Mouse (Mus musculus): Measurements from ENCODE around the gene 2310034G01Rik. TPM values are rescaled to one million over a fixed set of nuclear protein-coding genes. Genes with fewer than 3 reads are reported as not detected.

2310034G01Rik gene
- polyA plus RNA-seq, 1 experiment = 0.92 TPM

DNA sequence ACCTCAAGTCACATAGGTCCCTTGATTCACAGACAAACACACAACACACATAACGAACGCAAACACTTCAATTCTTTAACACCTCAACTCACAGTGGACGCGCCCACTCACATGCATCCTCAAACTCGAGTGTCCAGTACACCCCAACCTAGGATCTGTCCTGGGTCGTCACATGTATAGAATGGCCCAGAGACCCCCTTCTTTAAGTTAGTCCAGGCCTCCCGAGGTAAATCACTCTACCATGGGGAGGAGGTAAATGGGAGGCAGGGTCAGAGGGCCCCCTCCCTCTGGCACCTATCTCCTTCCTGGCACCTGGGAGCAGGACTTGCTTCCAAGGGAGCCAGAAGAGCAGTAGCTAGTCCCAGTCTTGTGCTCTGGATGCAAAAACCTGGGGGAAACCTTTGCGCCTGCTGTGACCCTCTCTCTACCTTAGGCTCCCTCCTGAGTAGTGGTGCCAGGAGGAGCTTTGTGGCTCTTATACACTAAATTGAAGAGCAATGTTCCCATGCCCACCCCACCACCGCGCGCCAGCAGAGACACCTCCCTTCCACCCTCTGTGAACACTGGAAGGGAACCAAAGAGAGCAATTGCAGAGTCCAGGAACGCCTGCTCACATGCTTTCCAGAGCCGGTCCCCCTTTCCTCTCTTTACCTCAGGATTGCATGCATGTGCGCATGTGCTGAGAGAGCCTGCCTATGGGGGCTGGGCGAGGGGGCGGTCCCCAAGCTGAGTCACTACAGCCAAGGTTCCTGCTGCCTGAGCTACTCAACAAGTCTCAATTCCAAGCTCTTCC is 31.3 kb downstream of the 2310034G01Rik start:
- Histone ChIP-seq H3ac (ENCODE audit: control insufficient read depth, insufficient read length, low read depth) (no peak overlapping the region), H3K79me3 (ENCODE audit: low read depth) (no peaks in the 10 kb centered on the region), H3K27me3 (ENCODE audit: control insufficient read depth, insufficient read depth, insufficient read length) (peaks cover 33% of the 10 kb centered on the region), H3K36me3 (ENCODE audit: control insufficient read depth, insufficient read depth) (no peaks in the 10 kb centered on the region), H3K79me2 (ENCODE audit: control insufficient read depth, insufficient read depth) (no peaks in the 10 kb centered on the region), H3K4me3 (ENCODE audit: insufficient read depth, poor library complexity, severe bottlenecking) (no peak overlapping the region)
- TF ChIP-seq FOSL1 (IDR thresholded peaks at IDR 0.05; ENCODE audit: insufficient read depth, low read length, poor library complexity, severe bottlenecking) = no peak
- no peak for TF ChIP-seq CTCF (IDR thresholded peaks at IDR 0.05; ENCODE audit: control insufficient read depth, insufficient read depth, insufficient read length)
- TF ChIP-seq CEBPB (IDR thresholded peaks at IDR 0.05; ENCODE audit: low read depth) = no peak
- TF ChIP-seq MYOG (IDR thresholded peaks at IDR 0.05; ENCODE audit: control insufficient read depth, extremely low read depth, insufficient read length) = no peak
- no peak for TF ChIP-seq USF1 (IDR thresholded peaks at IDR 0.05; ENCODE audit: low read depth)
- TF ChIP-seq MYOD1 (IDR thresholded peaks at IDR 0.05; ENCODE audit: control insufficient read depth, insufficient read length, low read depth) = no peak

DNA sequence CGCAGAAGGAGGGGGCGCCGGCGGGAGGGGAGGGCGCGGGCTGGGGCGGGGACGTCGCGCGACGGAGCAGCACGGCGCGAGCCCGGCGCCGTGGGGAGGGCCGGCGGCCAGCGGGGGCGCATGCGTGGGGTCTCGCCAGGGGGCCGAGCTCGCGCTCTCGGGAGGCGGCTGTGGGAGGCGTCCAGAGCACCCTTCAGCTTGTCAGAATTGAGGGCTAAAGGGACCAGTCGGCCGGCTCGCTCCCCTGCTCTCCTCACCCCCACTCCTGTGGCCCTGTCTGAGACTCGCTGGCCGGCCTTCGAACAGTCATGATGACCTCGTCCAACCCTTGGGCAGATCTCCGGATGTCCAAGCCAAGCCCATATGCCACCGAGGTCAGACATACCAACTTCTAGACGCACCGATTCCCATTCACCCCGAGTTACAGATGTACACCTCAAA is 32.1 kb downstream of the 2310034G01Rik start:
- H3K79me2 ChIP-seq (ENCODE audit: control insufficient read depth, insufficient read depth) = no peaks in the 10 kb centered on the region
- no peaks in the 10 kb centered on the region for H3K79me3 ChIP-seq (ENCODE audit: low read depth)
- peaks cover 31% of the 10 kb centered on the region for H3K27me3 ChIP-seq (ENCODE audit: control insufficient read depth, insufficient read depth, insufficient read length)
- H3K4me3 ChIP-seq (ENCODE audit: insufficient read depth, poor library complexity, severe bottlenecking) = no peak overlapping the region
- H3ac ChIP-seq (ENCODE audit: control insufficient read depth, insufficient read length, low read depth) = no peak overlapping the region
- H3K36me3 ChIP-seq (ENCODE audit: control insufficient read depth, insufficient read depth) = no peaks in the 10 kb centered on the region
- TF ChIP-seq MYOD1 (IDR thresholded peaks at IDR 0.05; ENCODE audit: control insufficient read depth, insufficient read length, low read depth) = no peak
- no peak for TF ChIP-seq USF1 (IDR thresholded peaks at IDR 0.05; ENCODE audit: low read depth)
- TF ChIP-seq MYOG (IDR thresholded peaks at IDR 0.05; ENCODE audit: control insufficient read depth, extremely low read depth, insufficient read length) = no peak
- TF ChIP-seq CEBPB (IDR thresholded peaks at IDR 0.05; ENCODE audit: low read depth) = no peak
- TF ChIP-seq MAX (IDR thresholded peaks at IDR 0.05) = no peak
- no peak for TF ChIP-seq FOSL1 (IDR thresholded peaks at IDR 0.05; ENCODE audit: insufficient read depth, low read length, poor library complexity, severe bottlenecking)
- TF ChIP-seq CTCF (IDR thresholded peaks at IDR 0.05; ENCODE audit: control insufficient read depth, insufficient read depth, insufficient read length) = no peak

DNA sequence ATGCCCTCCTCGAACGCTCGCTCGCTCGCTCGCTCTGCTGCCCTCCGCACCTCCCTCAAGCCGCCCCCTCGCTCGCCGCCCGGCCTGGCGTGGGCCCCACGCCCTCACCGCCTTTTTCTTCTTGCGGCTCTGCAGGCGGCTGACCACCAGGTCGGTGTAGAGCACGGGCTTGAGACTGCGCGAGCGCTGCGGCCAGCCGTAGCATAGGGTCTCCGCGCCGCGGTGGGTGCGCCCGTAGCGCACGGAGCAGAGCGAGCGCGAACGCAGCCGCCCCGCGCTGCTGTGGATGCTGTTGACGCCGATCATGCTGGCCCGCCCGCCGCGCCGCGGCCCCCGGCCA is 32.6 kb downstream of the 2310034G01Rik start:
- TF ChIP-seq MYOD1 (IDR thresholded peaks at IDR 0.05; ENCODE audit: control insufficient read depth, insufficient read length, low read depth) (no peak), CEBPB (IDR thresholded peaks at IDR 0.05; ENCODE audit: low read depth) (no peak), MAX (IDR thresholded peaks at IDR 0.05) (no peak), CTCF (IDR thresholded peaks at IDR 0.05; ENCODE audit: control insufficient read depth, insufficient read depth, insufficient read length) (no peak), MYOG (IDR thresholded peaks at IDR 0.05; ENCODE audit: control insufficient read depth, extremely low read depth, insufficient read length) (no peak), FOSL1 (IDR thresholded peaks at IDR 0.05; ENCODE audit: insufficient read depth, low read length, poor library complexity, severe bottlenecking) (no peak), USF1 (IDR thresholded peaks at IDR 0.05; ENCODE audit: low read depth) (no peak)
- no peak overlapping the region for H3K4me3 ChIP-seq (ENCODE audit: insufficient read depth, poor library complexity, severe bottlenecking)
- H3K36me3 ChIP-seq (ENCODE audit: control insufficient read depth, insufficient read depth) = no peaks in the 10 kb centered on the region
- H3K79me3 ChIP-seq (ENCODE audit: low read depth) = no peaks in the 10 kb centered on the region
- H3ac ChIP-seq (ENCODE audit: control insufficient read depth, insufficient read length, low read depth) = no peak overlapping the region
- no peaks in the 10 kb centered on the region for H3K79me2 ChIP-seq (ENCODE audit: control insufficient read depth, insufficient read depth)
- peaks cover 30% of the 10 kb centered on the region for H3K27me3 ChIP-seq (ENCODE audit: control insufficient read depth, insufficient read depth, insufficient read length)

DNA sequence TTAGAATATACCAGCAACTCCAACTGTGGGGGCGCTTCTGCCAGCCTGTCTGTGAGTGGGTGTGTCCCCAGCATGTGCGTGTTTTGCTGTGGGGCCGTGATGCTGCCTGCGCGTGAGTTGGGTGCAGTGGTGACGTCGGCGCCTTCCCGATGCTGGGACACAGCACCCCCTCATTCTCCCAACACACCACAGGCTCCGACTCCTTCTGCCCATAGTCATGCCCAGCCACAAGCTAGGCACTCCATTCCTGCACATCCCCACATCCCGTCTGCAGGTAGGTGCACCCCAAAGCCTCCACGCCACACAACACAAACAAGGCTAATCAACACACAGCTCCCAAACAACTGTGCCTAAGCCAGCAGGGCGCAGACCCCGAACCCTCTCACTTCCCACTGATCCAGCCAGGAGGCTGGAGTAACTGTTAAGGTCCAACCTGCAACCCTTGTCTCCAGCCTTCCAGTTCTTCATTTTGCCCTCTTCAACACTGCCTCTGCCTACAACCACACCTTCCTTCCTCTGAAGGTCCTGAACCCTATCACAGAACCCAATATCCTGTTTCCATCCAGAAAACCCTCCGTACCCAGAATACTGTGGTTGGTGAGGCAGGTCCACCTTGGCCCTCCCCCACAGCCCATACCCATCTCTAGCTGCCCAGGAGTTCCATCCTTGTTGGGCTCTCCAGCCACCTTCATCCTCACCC is 33.1 kb downstream of the 2310034G01Rik start:
- H3K79me3 ChIP-seq (ENCODE audit: low read depth) = no peaks in the 10 kb centered on the region
- H3K36me3 ChIP-seq (ENCODE audit: control insufficient read depth, insufficient read depth) = no peaks in the 10 kb centered on the region
- no peaks in the 10 kb centered on the region for H3K79me2 ChIP-seq (ENCODE audit: control insufficient read depth, insufficient read depth)
- H3K4me3 ChIP-seq (ENCODE audit: insufficient read depth, poor library complexity, severe bottlenecking) = no peak overlapping the region
- no peak overlapping the region for H3ac ChIP-seq (ENCODE audit: control insufficient read depth, insufficient read length, low read depth)
- no peak for TF ChIP-seq FOSL1 (IDR thresholded peaks at IDR 0.05; ENCODE audit: insufficient read depth, low read length, poor library complexity, severe bottlenecking)
- TF ChIP-seq USF1 (IDR thresholded peaks at IDR 0.05; ENCODE audit: low read depth) = no peak
- no peak for TF ChIP-seq CEBPB (IDR thresholded peaks at IDR 0.05; ENCODE audit: low read depth)
- TF ChIP-seq MYOD1 (IDR thresholded peaks at IDR 0.05; ENCODE audit: control insufficient read depth, insufficient read length, low read depth) = no peak
- no peak for TF ChIP-seq MAX (IDR thresholded peaks at IDR 0.05)
- TF ChIP-seq MYOG (IDR thresholded peaks at IDR 0.05; ENCODE audit: control insufficient read depth, extremely low read depth, insufficient read length) = no peak
- TF ChIP-seq CTCF (IDR thresholded peaks at IDR 0.05; ENCODE audit: control insufficient read depth, insufficient read depth, insufficient read length) = no peak
- H3K27me3 ChIP-seq (ENCODE audit: control insufficient read depth, insufficient read depth, insufficient read length) = peaks cover 26% of the 10 kb centered on the region

DNA sequence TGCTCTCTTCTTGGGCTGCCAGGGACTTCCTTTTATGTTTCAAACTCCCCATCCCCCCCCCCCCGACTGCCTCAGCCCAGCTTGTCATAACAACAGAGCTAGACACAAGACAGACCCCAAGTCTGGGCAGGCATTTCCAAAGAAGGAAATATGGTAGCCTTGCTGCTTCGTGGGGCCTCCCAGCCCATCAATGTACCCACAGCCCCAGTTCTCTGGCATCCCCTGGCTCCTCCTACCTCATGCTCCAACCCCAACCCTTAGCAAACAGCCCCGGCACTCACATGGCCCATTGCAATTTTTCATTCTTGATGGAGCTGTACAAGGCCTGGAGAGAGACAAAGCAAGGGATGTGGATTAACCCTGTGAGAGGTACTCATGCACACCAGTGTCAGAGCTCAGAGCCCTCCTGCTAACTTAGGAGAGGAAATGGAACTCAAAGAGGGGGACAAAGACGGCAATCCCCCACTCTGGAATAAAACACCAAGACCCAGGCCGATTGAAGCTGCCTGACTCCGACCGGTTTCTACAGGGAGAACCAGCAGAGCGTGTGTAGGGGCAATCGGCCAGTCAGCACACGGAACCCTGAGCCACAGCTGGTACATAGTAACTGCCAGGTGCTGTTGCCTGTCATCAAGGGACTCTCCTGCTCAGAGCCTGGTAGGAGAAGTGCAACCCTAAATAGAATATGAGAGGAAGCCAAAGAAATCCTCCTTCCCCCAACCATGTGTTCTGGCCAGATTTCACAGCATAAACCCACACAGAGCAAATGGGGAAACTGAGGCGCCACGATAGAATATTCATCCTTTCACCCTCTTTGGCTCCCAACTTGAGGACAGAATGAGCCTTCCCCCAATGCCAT is 34.1 kb downstream of the 2310034G01Rik start:
- no peaks in the 10 kb centered on the region for H3K79me2 ChIP-seq (ENCODE audit: control insufficient read depth, insufficient read depth)
- H3K27me3 ChIP-seq (ENCODE audit: control insufficient read depth, insufficient read depth, insufficient read length) = peaks cover 26% of the 10 kb centered on the region
- no peak overlapping the region for H3K4me3 ChIP-seq (ENCODE audit: insufficient read depth, poor library complexity, severe bottlenecking)
- H3K79me3 ChIP-seq (ENCODE audit: low read depth) = no peaks in the 10 kb centered on the region
- H3ac ChIP-seq (ENCODE audit: control insufficient read depth, insufficient read length, low read depth) = no peak overlapping the region
- no peak for TF ChIP-seq USF1 (IDR thresholded peaks at IDR 0.05; ENCODE audit: low read depth)
- no peak for TF ChIP-seq CEBPB (IDR thresholded peaks at IDR 0.05; ENCODE audit: low read depth)
- TF ChIP-seq MAX (IDR thresholded peaks at IDR 0.05) = no peak
- no peak for TF ChIP-seq MYOD1 (IDR thresholded peaks at IDR 0.05; ENCODE audit: control insufficient read depth, insufficient read length, low read depth)
- no peak for TF ChIP-seq FOSL1 (IDR thresholded peaks at IDR 0.05; ENCODE audit: insufficient read depth, low read length, poor library complexity, severe bottlenecking)
- TF ChIP-seq MYOG (IDR thresholded peaks at IDR 0.05; ENCODE audit: control insufficient read depth, extremely low read depth, insufficient read length) = no peak
- no peak for TF ChIP-seq CTCF (IDR thresholded peaks at IDR 0.05; ENCODE audit: control insufficient read depth, insufficient read depth, insufficient read length)
- H3K36me3 ChIP-seq (ENCODE audit: control insufficient read depth, insufficient read depth) = peaks cover 7% of the 10 kb centered on the region

Data from C2C12 (cell line).